7 mouse cellular contexts compared by ENCODE assay signal in the genomic region with DNA sequence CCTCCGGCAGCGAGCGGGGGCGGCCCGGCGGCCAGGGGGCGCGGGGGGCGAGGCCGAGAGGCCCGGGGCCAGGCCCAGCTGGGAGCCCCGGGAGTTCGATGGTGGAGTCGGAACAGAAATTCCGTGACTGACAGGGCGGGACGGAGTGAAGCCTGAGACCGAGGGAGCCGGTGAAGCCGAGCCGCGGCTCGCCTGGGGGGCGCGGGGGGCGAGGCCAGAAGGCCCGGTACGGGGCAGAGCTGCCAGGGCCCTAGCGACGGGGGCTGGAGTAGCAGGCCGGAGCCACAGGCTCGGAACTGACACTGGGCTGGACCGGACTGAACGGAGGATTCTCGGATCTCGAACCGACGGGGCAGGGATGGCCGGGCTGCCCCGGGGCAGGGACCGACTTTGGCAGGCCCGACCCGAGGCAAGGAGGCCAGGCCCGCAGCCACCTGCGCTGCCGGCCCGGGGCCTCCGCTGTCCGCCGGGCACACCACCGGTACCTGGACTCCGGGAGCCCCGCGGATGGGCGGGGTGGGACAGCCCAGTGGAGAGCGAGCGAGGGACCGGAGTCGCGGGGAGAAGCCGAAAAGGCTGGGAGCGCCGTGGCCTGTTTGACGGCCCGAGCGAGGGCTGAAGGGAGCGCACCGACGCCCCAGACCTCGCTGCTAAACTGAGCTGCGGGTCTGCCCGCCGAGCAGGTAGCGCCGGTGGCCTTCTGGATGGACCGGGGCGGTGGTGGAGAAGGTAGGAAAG. TPM values are rescaled to one million over a fixed set of nuclear protein-coding genes. Genes with fewer than 3 reads are reported as not detected.
DNase-seq lines count a peak whose midpoint lies in the region; ATAC-seq and TF ChIP-seq lines count a peak whose summit lies in the region.

No protein-coding gene starts in this region.

- peaks cover 25% of the 10 kb centered on the region for H3K4me1 ChIP-seq in hindbrain, postnatal 0 days (ENCODE audit: insufficient read depth, low read length)

- H3K27ac ChIP-seq in hindbrain, postnatal 0 days, result peak overlapping the region; percentile 97

- peak overlapping the region; percentile 90 for H3K4me3 ChIP-seq in hindbrain, postnatal 0 days (ENCODE audit: low read length)

- no peaks in the 10 kb centered on the region for H3K9me3 ChIP-seq in hindbrain, postnatal 0 days (ENCODE audit: low read length)

- intact Hi-C loops in left cerebral cortex, postnatal 36 days (cut with DNase I), result no loop called here

- H3K9ac ChIP-seq in hindbrain, postnatal 0 days (replicated peaks; ENCODE audit: low read length), result peak overlapping the region; percentile 97

- H3K27me3 ChIP-seq in hindbrain, postnatal 0 days (ENCODE audit: insufficient read depth, low read length), result no peaks in the 10 kb centered on the region

- 2% methylated on average over 70 of the region's 77 CpGs for WGBS in hindbrain, postnatal 0 days

- DNase-seq in cerebellum, adult 9-11 months, result peak; percentile 81
- DNase-seq in frontal cortex, postnatal 36 days (ENCODE audit: low spot score in 2 of 2), result peak; percentile 59 to 60
- DNase-seq in hindbrain, postnatal 0 days (ENCODE audit: low spot score), result peak; percentile 75
- DNase-seq in left cerebral cortex, postnatal 36 days (ENCODE audit: low spot score in 2 of 2), result peak; percentile 67 to 73
- DNase-seq in mesoderm, embryonic 11.5 days (ENCODE audit: low read depth, low spot score), result peak; percentile 75
- DNase-seq in spleen, adult 12 weeks (ENCODE audit: low spot score), result peak; percentile 72

- TF ChIP-seq CTCF in hindbrain, postnatal 0 days (IDR thresholded peaks at IDR 0.05; ENCODE audit: low read depth), result peak; percentile 35

- peaks cover 10% of the 10 kb centered on the region; the same call in 1 of the 2 replicates for H3K36me3 ChIP-seq in hindbrain, postnatal 0 days (ENCODE audit: insufficient read depth, low read length)

- ATAC-seq in activated CD4-positive, CD25-positive, alpha-beta regulatory T cell, adult 4 months, result peak; percentile 15
- ATAC-seq in hindbrain, postnatal 0 days, result peak; percentile 76

- peak overlapping the region; percentile 73 for H3K4me2 ChIP-seq in hindbrain, postnatal 0 days (ENCODE audit: low read depth, low read length)

RNA-seq across cellular contexts. Expression of a gene that starts 0.7 kb away (rescaled TPM):
- polyA plus RNA-seq in activated CD4-positive, CD25-positive, alpha-beta regulatory T cell, adult 4 months (2017; shearing (Covaris generic)), result 10 to 100 TPM; 17.5 to 17.9 TPM
- 129 and 133 TPM in 2 replicates for total RNA-seq in hindbrain, postnatal 0 days (2014; rRNA removed)
- polyA plus RNA-seq in hindbrain, postnatal 0 days (2015; fragmentation: Nextera tagmentation; extraction: Ambion mirVana), result 60.2 and 61.9 TPM in 2 replicates
- total RNA-seq in left cerebral cortex, postnatal 36 days (2021), result 10 to 100 TPM; 42.3 to 43.7 TPM

RNA-seq across cellular contexts. Expression of a gene that starts 0.9 kb away (rescaled TPM):
- 1,000 to 10,000 TPM in 1 of 2 experiments, 100 to 1,000 TPM in 1; 979 to 1,004 TPM for polyA plus RNA-seq in activated CD4-positive, CD25-positive, alpha-beta regulatory T cell, adult 4 months (2017; shearing (Covaris generic))
- 186 and 220 TPM in 2 replicates for total RNA-seq in hindbrain, postnatal 0 days (2014; rRNA removed)
- 559 and 586 TPM in 2 replicates for polyA plus RNA-seq in hindbrain, postnatal 0 days (2015; fragmentation: Nextera tagmentation; extraction: Ambion mirVana)
- 100 to 1,000 TPM; 411 to 431 TPM for total RNA-seq in left cerebral cortex, postnatal 36 days (2021)

RNA-seq across cellular contexts. Expression of a gene that starts 22.1 kb away (rescaled TPM):
- polyA plus RNA-seq in activated CD4-positive, CD25-positive, alpha-beta regulatory T cell, adult 4 months (2017; shearing (Covaris generic)), result 10 to 100 TPM; 21.7 to 26.9 TPM
- total RNA-seq in hindbrain, postnatal 0 days (2014; rRNA removed), result 13.6 and 14.6 TPM in 2 replicates
- 10.4 TPM in 2 replicates for polyA plus RNA-seq in hindbrain, postnatal 0 days (2015; fragmentation: Nextera tagmentation; extraction: Ambion mirVana)
- 10 to 100 TPM in 1 of 2 experiments, 1 to 10 TPM in 1; 9.0 to 11.0 TPM for total RNA-seq in left cerebral cortex, postnatal 36 days (2021)

RNA-seq across cellular contexts. Expression of a gene that starts 47.7 kb away (rescaled TPM):
- 10 to 100 TPM; 10.2 to 11.8 TPM for polyA plus RNA-seq in activated CD4-positive, CD25-positive, alpha-beta regulatory T cell, adult 4 months (2017; shearing (Covaris generic))
- 3.8 and 5.3 TPM in 2 replicates for total RNA-seq in hindbrain, postnatal 0 days (2014; rRNA removed)
- 5.4 and 6.1 TPM in 2 replicates for polyA plus RNA-seq in hindbrain, postnatal 0 days (2015; fragmentation: Nextera tagmentation; extraction: Ambion mirVana)
- total RNA-seq in left cerebral cortex, postnatal 36 days (2021), result under 1 TPM; 0.43 to 0.74 TPM

RNA-seq across cellular contexts. Expression of a gene that starts 47.8 kb away (rescaled TPM):
- polyA plus RNA-seq in activated CD4-positive, CD25-positive, alpha-beta regulatory T cell, adult 4 months (2017; shearing (Covaris generic)), result 1 to 10 TPM; 6.0 to 8.2 TPM
- total RNA-seq in hindbrain, postnatal 0 days (2014; rRNA removed), result 85.9 and 88.7 TPM in 2 replicates
- polyA plus RNA-seq in hindbrain, postnatal 0 days (2015; fragmentation: Nextera tagmentation; extraction: Ambion mirVana), result 59.4 and 63.3 TPM in 2 replicates
- 10 to 100 TPM; 80.5 to 84.2 TPM for total RNA-seq in left cerebral cortex, postnatal 36 days (2021)

Comparison
In these comparisons a context has a peak if more than half of its experiments do, and no peak if none do; other contexts are left out.
1. Peak in every context shown above with its lines: DNase-seq, ATAC-seq, H3K4me3 ChIP-seq and H3K27ac ChIP-seq.